Mouse (Mus musculus): ENCODE results near the gene Cmtm8. TPM values are rescaled to one million over a fixed set of nuclear protein-coding genes. Genes with fewer than 3 reads are reported as not detected.

The Cmtm8 gene
- polyA plus RNA-seq, 1 experiment from 2014 or later = 14.9 TPM

GRCm38 (mm10) chr9:114780746-114781525 is 63.0 kb downstream of the Cmtm8 start:
- H3K27ac ChIP-seq (replicated peaks) = peak overlapping the region; percentile 56
- 2% methylated on average over 38 of the region's 38 CpGs for WGBS

GRCm38 (mm10) chr9:114779984-114780745 is 63.8 kb downstream of the Cmtm8 start:
- Histone ChIP-seq H3K27me3 (peaks cover 12% of the 10 kb centered on the region), H3K4me3 (peak overlapping the region; percentile 55), H3K9ac (replicated peaks) (peak overlapping the region; percentile 71), H3K36me3 (no peaks in the 10 kb centered on the region), H3K9me3 (no peaks in the 10 kb centered on the region), H3K27ac (replicated peaks) (no peak overlapping the region), H3K4me1 (peaks cover 19% of the 10 kb centered on the region), H3K4me2 (replicated peaks) (peak overlapping the region; percentile 91)
- 27% methylated on average over 23 of the region's 23 CpGs for WGBS
- peak; percentile 23 for ATAC-seq (ENCODE audit: low FRiP score, low read depth)

More at GRCm38 (mm10) chr9:114780746-114781525, 63.0 kb downstream of the Cmtm8 start:
- Histone ChIP-seq H3K27me3 (peaks cover 12% of the 10 kb centered on the region), H3K4me2 (replicated peaks) (peak overlapping the region; percentile 91), H3K4me3 (peak overlapping the region; percentile 55), H3K4me1 (peaks cover 24% of the 10 kb centered on the region), H3K9me3 (no peaks in the 10 kb centered on the region), H3K9ac (replicated peaks) (peak overlapping the region; percentile 71), H3K36me3 (no peaks in the 10 kb centered on the region)
- ATAC-seq (ENCODE audit: low FRiP score, low read depth) = peak; percentile 48

DNA sequence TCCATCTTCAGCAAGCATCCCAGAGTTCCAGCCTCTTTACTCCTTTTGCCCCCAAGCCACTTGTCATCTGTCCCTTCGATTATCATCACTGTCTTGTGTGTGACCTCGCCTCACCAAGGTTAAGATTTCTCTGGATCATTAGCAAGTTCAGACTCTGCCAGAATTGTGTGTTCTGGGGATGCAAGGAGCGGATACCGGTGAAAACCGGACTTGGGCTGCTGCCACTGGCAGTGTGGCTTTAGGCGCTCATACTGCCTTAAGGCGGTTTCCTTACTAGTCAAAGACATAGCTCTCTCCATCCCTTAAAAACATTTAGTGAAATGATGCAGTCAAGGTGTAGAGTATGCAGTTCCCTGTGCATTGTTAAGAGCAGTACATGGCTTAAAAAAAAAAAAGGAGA is 65.1 kb downstream of the Cmtm8 start:
- peaks cover 12% of the 10 kb centered on the region for H3K27me3 ChIP-seq
- no peaks in the 10 kb centered on the region for H3K36me3 ChIP-seq
- no peak overlapping the region for H3K4me2 ChIP-seq (replicated peaks)
- no peak for ATAC-seq (ENCODE audit: low FRiP score, low read depth)
- peaks cover 16% of the 10 kb centered on the region for H3K4me1 ChIP-seq
- no peak overlapping the region for H3K9ac ChIP-seq (replicated peaks)
- no peak overlapping the region for H3K27ac ChIP-seq (replicated peaks)
- H3K4me3 ChIP-seq = no peak overlapping the region
- no peaks in the 10 kb centered on the region for H3K9me3 ChIP-seq
- WGBS = 91% methylated on average over 7 of the region's 7 CpGs

DNA sequence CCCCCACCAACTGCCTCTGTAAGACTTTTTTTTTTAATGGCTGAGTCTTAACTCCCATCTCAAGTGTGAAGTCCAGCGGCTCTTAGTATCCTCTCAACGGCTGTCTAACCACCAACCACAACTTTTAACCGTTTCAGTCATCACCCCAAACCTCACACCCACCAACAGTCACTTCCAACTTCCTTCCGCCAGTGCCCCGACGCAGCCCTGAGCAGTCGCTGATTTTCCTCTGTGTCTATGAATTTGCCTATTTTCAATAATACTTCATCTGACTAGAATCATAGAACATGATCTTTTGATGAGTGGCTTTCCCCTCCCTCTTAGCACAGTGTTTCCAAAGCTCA is 65.9 kb downstream of the Cmtm8 start:
- Histone ChIP-seq H3K27me3 (peaks cover 11% of the 10 kb centered on the region), H3K9me3 (no peaks in the 10 kb centered on the region), H3K27ac (replicated peaks) (no peak overlapping the region), H3K9ac (replicated peaks) (no peak overlapping the region), H3K36me3 (no peaks in the 10 kb centered on the region), H3K4me3 (no peak overlapping the region), H3K4me1 (peaks cover 16% of the 10 kb centered on the region), H3K4me2 (replicated peaks) (no peak overlapping the region)
- 88% methylated on average over 7 of the region's 7 CpGs for WGBS
- no peak for ATAC-seq (ENCODE audit: low FRiP score, low read depth)

- 89% methylated on average over 6 of the region's 6 CpGs for WGBS
- Histone ChIP-seq H3K4me1 (peaks cover 16% of the 10 kb centered on the region), H3K4me3 (no peak overlapping the region), H3K27me3 (peaks cover 5% of the 10 kb centered on the region; the same call in 1 of the 2 replicates), H3K9me3 (no peaks in the 10 kb centered on the region), H3K36me3 (peaks cover 3% of the 10 kb centered on the region; the same call in 1 of the 2 replicates), H3K9ac (replicated peaks) (no peak overlapping the region), H3K4me2 (replicated peaks) (no peak overlapping the region), H3K27ac (replicated peaks) (no peak overlapping the region)
- no peak for ATAC-seq (ENCODE audit: low FRiP score, low read depth)
Observed at GRCm38 (mm10) chr9:114777178-114778046, 66.5 kb downstream of the Cmtm8 start.

DNA sequence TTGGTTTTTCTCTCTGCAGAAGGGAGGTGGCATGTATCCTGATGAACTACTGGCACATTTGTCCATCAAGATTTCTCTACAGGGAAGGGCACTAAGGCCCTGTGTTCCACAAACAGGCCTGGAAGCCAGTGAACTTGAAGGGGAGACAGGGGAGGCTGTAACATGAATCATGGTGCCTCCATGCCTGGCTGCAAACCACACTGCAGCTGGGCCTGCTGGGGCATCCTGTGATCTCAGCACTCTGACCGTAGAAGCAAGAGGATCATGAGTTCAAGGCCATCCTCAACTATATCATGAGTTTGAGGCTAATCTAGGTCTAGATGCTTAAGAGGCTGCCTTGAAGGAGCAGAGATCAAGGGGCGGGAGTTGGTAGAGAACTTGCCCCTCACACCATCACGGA is 67.6 kb downstream of the Cmtm8 start:
- ATAC-seq (ENCODE audit: low FRiP score, low read depth) = no peak
- Histone ChIP-seq H3K4me1 (peaks cover 15% of the 10 kb centered on the region), H3K36me3 (peaks cover 11% of the 10 kb centered on the region; the same call in 1 of the 2 replicates), H3K9me3 (no peaks in the 10 kb centered on the region), H3K9ac (replicated peaks) (no peak overlapping the region), H3K4me2 (replicated peaks) (no peak overlapping the region), H3K27ac (replicated peaks) (no peak overlapping the region), H3K27me3 (0 out of 2 replicates have a peak, but pooled peaks cover 3% of the 10 kb centered on the region), H3K4me3 (no peak overlapping the region)
- WGBS = 97% methylated on average over 3 of the region's 3 CpGs

DNA sequence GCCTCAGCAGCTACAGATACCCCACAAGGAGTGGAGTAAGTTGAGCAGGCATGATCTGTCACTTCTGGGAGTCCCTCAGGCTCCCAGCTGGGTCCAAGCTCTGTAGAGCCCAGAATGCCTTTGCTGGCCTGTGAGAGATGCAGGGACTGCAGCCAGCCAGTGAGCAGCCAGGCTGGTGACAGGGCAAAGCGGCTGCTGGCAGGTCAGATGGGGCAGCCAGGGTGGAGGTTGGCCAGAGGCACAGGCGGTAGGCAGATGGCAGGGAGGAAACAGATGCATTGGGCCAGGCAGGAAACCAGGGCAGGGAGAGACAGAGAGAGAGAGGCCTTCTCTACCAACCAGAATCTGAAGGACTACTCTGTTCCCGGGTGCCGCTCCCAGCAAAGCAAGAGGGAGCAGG is 68.7 kb downstream of the Cmtm8 start:
- Histone ChIP-seq H3K27ac (replicated peaks) (no peak overlapping the region), H3K4me2 (replicated peaks) (no peak overlapping the region), H3K4me3 (no peak overlapping the region), H3K27me3 (0 out of 2 replicates have a peak, but pooled peaks cover 3% of the 10 kb centered on the region), H3K9me3 (no peaks in the 10 kb centered on the region), H3K9ac (replicated peaks) (no peak overlapping the region), H3K4me1 (peaks cover 4% of the 10 kb centered on the region), H3K36me3 (peaks cover 13% of the 10 kb centered on the region; the same call in 1 of the 2 replicates)
- ATAC-seq (ENCODE audit: low FRiP score, low read depth) = no peak
- WGBS = 91% methylated on average over 4 of the region's 4 CpGs

DNA sequence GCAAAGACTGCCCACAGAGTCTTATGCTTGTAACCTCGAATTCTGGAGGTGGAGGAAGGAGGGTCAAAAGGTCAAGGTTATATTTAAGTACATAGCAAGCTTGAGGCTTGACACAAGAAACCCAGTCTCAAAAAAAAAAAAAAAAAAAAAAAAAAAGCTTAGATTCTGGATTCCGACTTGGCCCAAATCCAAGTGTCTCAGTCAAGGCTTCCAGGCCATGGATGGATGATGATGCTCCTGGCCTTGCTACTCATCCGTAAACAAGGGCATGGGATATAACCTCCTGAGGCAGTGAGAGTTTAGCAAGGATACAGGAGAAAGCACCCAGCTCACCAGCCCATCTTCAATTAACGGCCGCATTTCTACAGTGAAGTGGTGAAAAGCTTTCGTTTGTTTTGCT is 69.3 kb downstream of the Cmtm8 start:
- H3K27ac ChIP-seq (replicated peaks) = no peak overlapping the region
- no peaks in the 10 kb centered on the region for H3K4me1 ChIP-seq
- no peaks in the 10 kb centered on the region for H3K9me3 ChIP-seq
- 0 out of 2 replicates have a peak, but pooled peaks cover under 1% of the 10 kb centered on the region for H3K27me3 ChIP-seq
- no peak for ATAC-seq (ENCODE audit: low FRiP score, low read depth)
- peaks cover 13% of the 10 kb centered on the region; the same call in 1 of the 2 replicates for H3K36me3 ChIP-seq
- 81% methylated on average over 6 of the region's 6 CpGs for WGBS
- H3K4me2 ChIP-seq (replicated peaks) = no peak overlapping the region
- H3K9ac ChIP-seq (replicated peaks) = no peak overlapping the region
- H3K4me3 ChIP-seq = no peak overlapping the region

GRCm38 (mm10) chr9:114771565-114771964 is 72.4 kb downstream of the Cmtm8 start:
- Histone ChIP-seq H3K27me3 (no peaks in the 10 kb centered on the region), H3K4me1 (peaks cover 9% of the 10 kb centered on the region), H3K4me2 (replicated peaks) (no peak overlapping the region), H3K9me3 (no peaks in the 10 kb centered on the region), H3K4me3 (no peak overlapping the region), H3K36me3 (peaks cover 13% of the 10 kb centered on the region; the same call in 1 of the 2 replicates), H3K9ac (replicated peaks) (no peak overlapping the region), H3K27ac (replicated peaks) (no peak overlapping the region)
- WGBS = 91% methylated on average over 7 of the region's 7 CpGs
- ATAC-seq (ENCODE audit: low FRiP score, low read depth) = no peak

GRCm38 (mm10) chr9:114770224-114770623 is 73.7 kb downstream of the Cmtm8 start:
- no peak for ATAC-seq (ENCODE audit: low FRiP score, low read depth)

DNA sequence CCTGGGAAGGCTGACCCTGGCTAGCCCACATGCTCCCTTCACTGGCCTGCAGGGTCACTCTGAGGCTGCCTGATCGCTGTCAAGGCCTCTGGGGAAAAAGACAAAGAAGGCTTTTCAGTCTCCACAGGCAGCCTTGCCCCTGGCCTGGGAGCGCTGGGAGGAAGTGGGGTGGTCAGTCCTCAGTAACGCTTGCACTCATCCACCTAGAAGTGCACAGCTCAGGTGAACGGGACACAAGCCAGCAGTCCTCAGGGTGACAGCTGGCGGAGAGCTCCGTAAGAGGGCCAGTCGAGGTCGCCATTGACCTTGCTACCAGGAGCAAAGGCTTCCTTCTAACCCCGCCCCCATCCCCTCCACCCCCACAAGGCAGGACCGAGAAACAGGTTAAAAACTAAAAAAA is 75.9 kb downstream of the Cmtm8 start:
- no peaks in the 10 kb centered on the region for H3K27me3 ChIP-seq
- H3K9me3 ChIP-seq = no peaks in the 10 kb centered on the region
- WGBS = 55% methylated on average over 10 of the region's 10 CpGs
- no peak for ATAC-seq (ENCODE audit: low FRiP score, low read depth)
- H3K9ac ChIP-seq (replicated peaks) = no peak overlapping the region
- H3K36me3 ChIP-seq = peaks cover 13% of the 10 kb centered on the region; the same call in 1 of the 2 replicates
- H3K4me1 ChIP-seq = peaks cover 9% of the 10 kb centered on the region
- no peak overlapping the region for H3K27ac ChIP-seq (replicated peaks)
- H3K4me2 ChIP-seq (replicated peaks) = no peak overlapping the region
- H3K4me3 ChIP-seq = no peak overlapping the region

More at GRCm38 (mm10) chr9:114770224-114770623, 73.7 kb downstream of the Cmtm8 start:
- Histone ChIP-seq H3K4me1 (peaks cover 9% of the 10 kb centered on the region), H3K27ac (replicated peaks) (no peak overlapping the region), H3K9ac (replicated peaks) (no peak overlapping the region), H3K9me3 (no peaks in the 10 kb centered on the region), H3K4me3 (no peak overlapping the region), H3K27me3 (no peaks in the 10 kb centered on the region), H3K4me2 (replicated peaks) (no peak overlapping the region), H3K36me3 (peaks cover 13% of the 10 kb centered on the region; the same call in 1 of the 2 replicates)
- WGBS = 90% methylated on average over 4 of the region's 4 CpGs
